Mouse (Mus musculus) WW6 (cell line): ENCODE results near the gene Kank1.
"Not testable (repeated sequence)": the region's sequence is repeated elsewhere in the genome, so short reads cannot be mapped to it uniquely, and the experiment has no call there.

Experiments used
- DNase-seq: peaks from one replicate; pipeline ENCODE4 v3.0.0-alpha.2; 2013; ENCODE audit warnings: low read depth, low spot score

Kank1 gene

GRCm38 (mm10) chr19:25439807-25440206 is 203.0 kb downstream of the Kank1 start:
- no peak for DNase-seq

- no peak for DNase-seq
These were observed 204.0 kb downstream of the Kank1 start for GRCm38 (mm10) chr19:25440736-25441135.

- DNase-seq, result peak; percentile 33
These were observed 208.3 kb downstream of the Kank1 start for GRCm38 (mm10) chr19:25445054-25445453.

- DNase-seq, result no peak
These were observed 209.1 kb downstream of the Kank1 start for GRCm38 (mm10) chr19:25445842-25446241.

- DNase-seq, result no peak
These were observed 209.9 kb downstream of the Kank1 start for GRCm38 (mm10) chr19:25446683-25447082.

GRCm38 (mm10) chr19:25447373-25447772 is 210.6 kb downstream of the Kank1 start:
- DNase-seq, result no peak

GRCm38 (mm10) chr19:25450869-25451629 is 214.3 kb downstream of the Kank1 start:
- DNase-seq, result peak; percentile 26

- DNase-seq, result no peak
These were observed 216.4 kb downstream of the Kank1 start for GRCm38 (mm10) chr19:25453146-25453545.

GRCm38 (mm10) chr19:25460760-25461159 is 224.0 kb downstream of the Kank1 start:
- no peak for DNase-seq

GRCm38 (mm10) chr19:25461553-25462320 is 225.0 kb downstream of the Kank1 start:
- DNase-seq, result no peak

- not testable (repeated sequence) for DNase-seq
These were observed 239.0 kb downstream of the Kank1 start for GRCm38 (mm10) chr19:25475806-25476205.

GRCm38 (mm10) chr19:25479152-25479669 is 242.4 kb downstream of the Kank1 start:
- no peak for DNase-seq

GRCm38 (mm10) chr19:25480820-25481219 is 244.0 kb downstream of the Kank1 start:
- no peak for DNase-seq
